8 mouse cellular contexts compared by ENCODE assay signal in the genomic region with DNA sequence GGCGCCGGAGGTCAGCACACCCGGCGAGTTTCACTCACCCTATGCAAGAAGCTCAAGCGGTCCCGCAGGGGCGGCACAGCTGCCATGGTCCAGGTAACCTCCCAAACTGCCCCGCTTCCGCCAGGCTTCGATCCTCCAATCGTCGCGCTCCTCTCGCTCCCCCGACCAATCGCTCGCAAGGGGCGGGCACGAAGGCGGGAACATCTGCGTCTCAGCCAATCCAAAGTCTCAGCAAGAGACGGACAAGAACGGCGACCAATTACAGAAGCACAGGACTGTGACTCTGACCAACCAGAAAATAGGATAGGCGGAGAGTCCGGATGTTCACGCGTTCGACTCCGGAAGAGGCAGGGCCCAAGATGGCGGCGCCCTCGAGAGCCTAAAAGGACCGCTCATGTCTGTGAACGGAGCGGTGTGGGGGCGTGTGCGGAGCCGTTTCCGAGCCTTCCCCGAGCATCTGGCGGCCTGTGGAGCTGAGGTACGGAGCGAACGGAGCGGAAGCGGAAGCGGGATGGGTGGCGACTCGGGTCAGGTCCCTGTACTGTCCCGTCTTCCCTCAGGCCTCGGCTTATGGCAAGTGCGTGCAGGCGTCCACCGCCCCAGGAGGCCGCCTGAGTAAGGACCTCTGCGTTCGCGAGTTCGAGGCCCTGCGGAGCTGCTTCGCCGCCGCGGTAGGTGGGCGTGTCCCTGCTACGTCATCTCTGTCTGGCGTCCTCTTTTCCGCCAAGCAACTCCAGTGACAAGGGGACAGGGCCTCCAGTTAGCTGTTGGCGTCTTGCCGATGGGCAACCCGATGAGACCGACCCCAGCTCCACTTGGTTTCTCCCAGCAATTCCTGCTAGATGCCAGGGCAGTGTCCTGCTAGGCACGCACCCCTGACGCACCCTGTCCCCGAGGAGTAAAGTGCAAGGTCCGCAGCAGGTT. TPM values are rescaled to one million over a fixed set of nuclear protein-coding genes. Genes with fewer than 3 reads are reported as not detected.
DNase-seq lines count a peak whose midpoint lies in the region; ATAC-seq and TF ChIP-seq lines count a peak whose summit lies in the region.

A gene (minus strand): TSS at position 144 of the 924 bp plus-strand sequence.
A gene (plus strand): TSS at position 341 of the 924 bp plus-strand sequence.

- peak within 1 kb of the TSS; percentile 91 for H3K27ac ChIP-seq in forebrain, embryonic 12.5 days
- peak within 1 kb of the TSS; percentile 92 for H3K27ac ChIP-seq in heart, postnatal 0 days (ENCODE audit: low read depth)
- H3K27ac ChIP-seq in liver, embryonic 16.5 days (ENCODE audit: low read length): peak within 1 kb of the TSS; percentile 92
- H3K27ac ChIP-seq in neural tube, embryonic 13.5 days (replicated peaks): peak within 1 kb of the TSS; percentile 96
- H3K27ac ChIP-seq in testis, adult 2 months (ENCODE audit: control insufficient read depth, insufficient read depth, low read depth, low read length): peak within 1 kb of the TSS; percentile 98

- H3K4me3 ChIP-seq in E14TG2a.4 (replicated peaks; ENCODE audit: low read length): peak within 1 kb of the TSS; percentile 98
- peak within 1 kb of the TSS; percentile 88 for H3K4me3 ChIP-seq in forebrain, embryonic 12.5 days (replicated peaks)
- H3K4me3 ChIP-seq in heart, postnatal 0 days (ENCODE audit: low read depth, low read length): peak within 1 kb of the TSS; percentile 79
- H3K4me3 ChIP-seq in liver, embryonic 16.5 days (ENCODE audit: low read depth, low read length): peak within 1 kb of the TSS; percentile 95
- peak within 1 kb of the TSS; percentile 90 for H3K4me3 ChIP-seq in neural tube, embryonic 13.5 days
- peak within 1 kb of the TSS; percentile 98 for H3K4me3 ChIP-seq in testis, adult 2 months (ENCODE audit: control insufficient read depth, low read depth, low read length)

- no peaks in the 10 kb centered on the region for H3K9me3 ChIP-seq in E14TG2a.4 (ENCODE audit: low read length)
- no peaks in the 10 kb centered on the region for H3K9me3 ChIP-seq in forebrain, embryonic 12.5 days
- H3K9me3 ChIP-seq in heart, postnatal 0 days (replicated peaks; ENCODE audit: control insufficient read depth, low read length): no peaks in the 10 kb centered on the region
- no peaks in the 10 kb centered on the region for H3K9me3 ChIP-seq in liver, embryonic 16.5 days (replicated peaks; ENCODE audit: control insufficient read depth, low read length)
- no peaks in the 10 kb centered on the region for H3K9me3 ChIP-seq in neural tube, embryonic 13.5 days

- peak; percentile 97 for DNase-seq in c-Kit-positive CD71-positive TER-119-positive erythroid progenitor cells, embryonic 14.5 days (ENCODE audit: low spot score)
- peak; percentile 98 for DNase-seq in heart, postnatal 0 days (ENCODE audit: low spot score)
- peak; percentile 94 to 96 for DNase-seq in kidney, postnatal 4 days

- under 1% methylated on average over 77 of the region's 77 CpGs for WGBS in forebrain, embryonic 12.5 days
- WGBS in heart, postnatal 0 days: under 1% methylated on average over 77 of the region's 77 CpGs
- under 1% methylated on average over 77 of the region's 77 CpGs for WGBS in liver, embryonic 16.5 days (ENCODE audit: insufficient replicate concordance)
- WGBS in neural tube, embryonic 13.5 days: under 1% methylated on average over 77 of the region's 77 CpGs

- no peaks in the 10 kb centered on the region for H3K27me3 ChIP-seq in E14TG2a.4 (ENCODE audit: insufficient read depth, low read length)
- no peaks in the 10 kb centered on the region for H3K27me3 ChIP-seq in forebrain, embryonic 12.5 days
- H3K27me3 ChIP-seq in heart, postnatal 0 days (ENCODE audit: control insufficient read depth, insufficient read depth, low read length): no peaks in the 10 kb centered on the region
- no peaks in the 10 kb centered on the region for H3K27me3 ChIP-seq in liver, embryonic 16.5 days (ENCODE audit: control insufficient read depth, insufficient read depth, low read depth, low read length)
- no peaks in the 10 kb centered on the region for H3K27me3 ChIP-seq in neural tube, embryonic 13.5 days
- H3K27me3 ChIP-seq in testis, adult 2 months (ENCODE audit: control insufficient read depth, insufficient read depth, low read length): no peaks in the 10 kb centered on the region

- peak; percentile 100 for TF ChIP-seq EP300 in heart, postnatal 0 days (IDR thresholded peaks at IDR 0.05; ENCODE audit: low read depth)

- TF ChIP-seq POLR2A in testis, adult 2 months (IDR thresholded peaks at IDR 0.05; ENCODE audit: control insufficient read depth, low read depth, low read length): peak; percentile 80

- H3K4me2 ChIP-seq in forebrain, embryonic 12.5 days: peak within 1 kb of the TSS; percentile 95
- H3K4me2 ChIP-seq in heart, postnatal 0 days (ENCODE audit: low read depth, low read length): peak within 1 kb of the TSS; percentile 89
- peak within 1 kb of the TSS; percentile 92 for H3K4me2 ChIP-seq in liver, embryonic 16.5 days (ENCODE audit: low read depth, low read length)
- H3K4me2 ChIP-seq in neural tube, embryonic 13.5 days: peak within 1 kb of the TSS; percentile 95

- peak within 1 kb of the TSS; percentile 84 for H3K9ac ChIP-seq in forebrain, embryonic 12.5 days
- H3K9ac ChIP-seq in heart, postnatal 0 days (replicated peaks; ENCODE audit: low read depth, low read length): peak within 1 kb of the TSS; percentile 77
- H3K9ac ChIP-seq in liver, embryonic 16.5 days (ENCODE audit: low read depth, low read length): peak within 1 kb of the TSS; percentile 94
- peak within 1 kb of the TSS; percentile 94 for H3K9ac ChIP-seq in neural tube, embryonic 13.5 days

- peaks cover 65% of the 10 kb centered on the region for H3K36me3 ChIP-seq in E14TG2a.4 (ENCODE audit: insufficient read depth, low read length)
- peaks cover 37% of the 10 kb centered on the region for H3K36me3 ChIP-seq in forebrain, embryonic 12.5 days (replicated peaks)
- H3K36me3 ChIP-seq in heart, postnatal 0 days (replicated peaks; ENCODE audit: control insufficient read depth, insufficient read depth, low read length): peaks cover 30% of the 10 kb centered on the region
- peaks cover 8% of the 10 kb centered on the region; the same call in 1 of the 2 replicates for H3K36me3 ChIP-seq in liver, embryonic 16.5 days (ENCODE audit: control insufficient read depth, insufficient read depth)
- peaks cover 41% of the 10 kb centered on the region for H3K36me3 ChIP-seq in neural tube, embryonic 13.5 days
- no peaks in the 10 kb centered on the region for H3K36me3 ChIP-seq in testis, adult 2 months (ENCODE audit: control insufficient read depth, insufficient read depth, low read length)

- peaks cover 64% of the 10 kb centered on the region for H3K4me1 ChIP-seq in E14TG2a.4 (replicated peaks; ENCODE audit: low read depth, low read length)
- H3K4me1 ChIP-seq in forebrain, embryonic 12.5 days: peaks cover 29% of the 10 kb centered on the region
- H3K4me1 ChIP-seq in heart, postnatal 0 days (ENCODE audit: control insufficient read depth, insufficient read depth): peaks cover 13% of the 10 kb centered on the region
- H3K4me1 ChIP-seq in liver, embryonic 16.5 days (ENCODE audit: control insufficient read depth, low read depth, low read length): peaks cover 19% of the 10 kb centered on the region
- H3K4me1 ChIP-seq in neural tube, embryonic 13.5 days (replicated peaks): peaks cover 29% of the 10 kb centered on the region
- H3K4me1 ChIP-seq in testis, adult 2 months (ENCODE audit: control insufficient read depth, insufficient read depth, low read length): peaks cover 9% of the 10 kb centered on the region

- no peak for TF ChIP-seq CTCF in E14TG2a.4 (conservative IDR thresholded peaks at IDR 0.05; ENCODE audit: low read length)
- TF ChIP-seq CTCF in heart, postnatal 0 days (IDR thresholded peaks at IDR 0.05; ENCODE audit: low read depth): no peak
- no peak for TF ChIP-seq CTCF in testis, adult 2 months (IDR thresholded peaks at IDR 0.05; ENCODE audit: control insufficient read depth, insufficient read depth, insufficient replicate concordance, low read depth, low read length)

- peak; percentile 99 for ATAC-seq in forebrain, embryonic 12.5 days (ENCODE audit: low FRiP score)
- peak; percentile 98 for ATAC-seq in heart, postnatal 0 days (ENCODE audit: insufficient read depth, low read depth)
- ATAC-seq in liver, embryonic 16.5 days (ENCODE audit: low read depth): peak; percentile 97
- peak; percentile 96 for ATAC-seq in neural tube, embryonic 13.5 days (ENCODE audit: low read depth)

RNA-seq across cellular contexts. Expression of the first gene that starts in this region (rescaled TPM):
- 17.3 and 20.9 TPM in 2 replicates for polyA plus RNA-seq in forebrain, embryonic 12.5 days (2016; fragmentation: Nextera tagmentation; extraction: Ambion mirVana)
- total RNA-seq in heart, postnatal 0 days (2014; rRNA removed; ENCODE audit: low replicate concordance): 16.4 and 20.4 TPM in 2 replicates
- 8.6 and 8.7 TPM in 2 replicates for polyA plus RNA-seq in heart, postnatal 0 days (2015; fragmentation: Nextera tagmentation; extraction: Ambion mirVana)
- 6.3 and 7.2 TPM in 2 replicates for polyA plus RNA-seq in liver, embryonic 16.5 days (2015; fragmentation: Nextera tagmentation; extraction: Ambion mirVana)
- 20.6 and 21.7 TPM in 2 replicates for polyA plus RNA-seq in neural tube, embryonic 13.5 days (2015; fragmentation: Nextera tagmentation; extraction: Ambion mirVana)
- polyA plus RNA-seq in testis, adult 2 months (2012; rRNA removed): 19.2 and 19.9 TPM in 2 replicates

RNA-seq across cellular contexts. Expression of the second gene that starts in this region (rescaled TPM):
- 52.5 and 62.0 TPM in 2 replicates for polyA plus RNA-seq in forebrain, embryonic 12.5 days (2016; fragmentation: Nextera tagmentation; extraction: Ambion mirVana)
- 52.7 and 84.8 TPM in 2 replicates for total RNA-seq in heart, postnatal 0 days (2014; rRNA removed; ENCODE audit: low replicate concordance)
- 118 and 132 TPM in 2 replicates for polyA plus RNA-seq in heart, postnatal 0 days (2015; fragmentation: Nextera tagmentation; extraction: Ambion mirVana)
- 36.3 and 45.3 TPM in 2 replicates for polyA plus RNA-seq in liver, embryonic 16.5 days (2015; fragmentation: Nextera tagmentation; extraction: Ambion mirVana)
- polyA plus RNA-seq in neural tube, embryonic 13.5 days (2015; fragmentation: Nextera tagmentation; extraction: Ambion mirVana): 38.0 and 45.6 TPM in 2 replicates
- polyA plus RNA-seq in testis, adult 2 months (2012; rRNA removed): 47.0 and 59.4 TPM in 2 replicates

Comparison
In these comparisons a context has a peak if more than half of its experiments do, and no peak if none do; other contexts are left out.
1. Peak in every context shown above with its lines: DNase-seq, ATAC-seq, H3K4me3 ChIP-seq and H3K27ac ChIP-seq.